Mouse (Mus musculus) stomach, embryonic 16.5 days (tissue): ENCODE results near the gene Clasp2. TPM values are rescaled to one million over a fixed set of nuclear protein-coding genes. Genes with fewer than 3 reads are reported as not detected.

Experiments used
- ATAC-seq: fragments of 200-750 bp; cut with Nextera tagmentation; 2 replicates; pipeline ENCODE4 v1.8.0; 2017; ENCODE audit warnings: moderate number of reproducible peaks, moderate TSS enrichment; ENCODE audit not compliant: insufficient read depth, low FRiP score
- H3K27ac ChIP-seq: fragments of 300-500 bp; sonication (generic); 2 replicates; pipeline ENCODE4 v1.5.1; 2014; ENCODE audit warnings: low read length
- H3K27me3 ChIP-seq: fragments of 300-500 bp; sonication (generic); 2 replicates; pipeline ENCODE4 v1.6.1; 2014; ENCODE audit warnings: low read length, control low read depth, mixed read lengths; ENCODE audit not compliant: control insufficient read depth, insufficient read depth
- H3K36me3 ChIP-seq: fragments of 300-500 bp; sonication (generic); 2 replicates; pipeline ENCODE4 v1.6.1; 2014; ENCODE audit warnings: low read length; ENCODE audit not compliant: control insufficient read depth, insufficient read depth
- H3K4me1 ChIP-seq: fragments of 300-500 bp; sonication (generic); 2 replicates; pipeline ENCODE4 v1.6.1; 2014; ENCODE audit warnings: low read length, control low read depth, mixed read lengths; ENCODE audit not compliant: control insufficient read depth, insufficient read depth
- H3K4me2 ChIP-seq: fragments of 300-500 bp; sonication (generic); 2 replicates; pipeline ENCODE4 v1.6.1; 2014; ENCODE audit warnings: low read depth, low read length, mixed read lengths
- H3K4me3 ChIP-seq: fragments of 300-500 bp; sonication (generic); replicated peaks from 2 replicates; pipeline ENCODE4 v1.5.1; 2014; ENCODE audit warnings: mild to moderate bottlenecking, low read length
- H3K9ac ChIP-seq: fragments of 300-500 bp; sonication (generic); 2 replicates; pipeline ENCODE4 v1.6.1; 2014; ENCODE audit warnings: low read length
- H3K9me3 ChIP-seq: fragments of 300-500 bp; sonication (generic); replicated peaks from 2 replicates; pipeline ENCODE4 v1.6.1; 2016; ENCODE audit warnings: low read length, control low read depth; ENCODE audit not compliant: control insufficient read depth
- WGBS: fragments of 180-500 bp; shearing (Covaris S2); extraction: QIAGEN DNeasy Blood & Tissue Kit; methylation state at CpG from one replicate; pipeline ENCODE4 v1.1.7; 2014; 5-methylcytosine and 5-hydroxymethylcytosine counted together
- polyA plus RNA-seq: library from polyadenylated mRNA; unstranded; fragments of >200 nt; fragmentation: Nextera tagmentation; extraction: Ambion mirVana; gene quantifications from 2 replicates; pipeline ENCODE4 v1.2.1, GENCODE M21; 2015

Clasp2 gene
- polyA plus RNA-seq, 1 experiment from 2014 or later = 25.0 TPM

- Histone ChIP-seq H3K4me3 (no peak overlapping the region), H3K4me1 (no peaks in the 10 kb centered on the region; the same call in 1 of the 2 replicates), H3K4me2 (no peak overlapping the region), H3K27ac (no peak overlapping the region), H3K36me3 (no peaks in the 10 kb centered on the region), H3K9ac (no peak overlapping the region), H3K9me3 (no peaks in the 10 kb centered on the region), H3K27me3 (no peaks in the 10 kb centered on the region)
- WGBS = 84% methylated on average over 3 of the region's 3 CpGs
- ATAC-seq = no peak
Observed at GRCm38 (mm10) chr9:113941103-113941805, 200.0 kb downstream of the Clasp2 start.

DNA sequence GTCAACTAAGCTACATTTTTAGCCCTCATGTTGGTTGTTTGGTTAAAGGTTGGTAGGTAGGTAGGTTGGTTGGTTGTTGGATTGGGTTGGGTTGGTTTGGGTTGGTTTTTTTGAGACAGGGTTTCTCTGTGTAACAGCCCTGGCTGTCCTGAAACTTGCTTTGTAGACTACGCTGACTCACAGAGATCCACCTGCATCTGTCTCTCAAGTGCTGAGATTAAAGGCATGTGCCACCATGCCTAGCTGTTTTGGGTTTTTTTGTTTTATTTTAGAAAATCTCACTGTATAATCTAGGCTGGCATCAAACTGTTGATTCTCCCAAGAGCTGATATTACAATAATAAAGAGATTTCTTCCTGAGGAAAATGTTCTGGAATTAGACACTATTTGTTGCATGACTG, 202.1 kb downstream of the Clasp2 start:
- H3K36me3 ChIP-seq = no peaks in the 10 kb centered on the region; the same call in 1 of the 2 replicates
- H3K9ac ChIP-seq = no peak overlapping the region
- no peak overlapping the region for H3K27ac ChIP-seq
- no peak overlapping the region for H3K4me3 ChIP-seq
- ATAC-seq = no peak
- H3K9me3 ChIP-seq = no peaks in the 10 kb centered on the region
- H3K4me1 ChIP-seq = no peaks in the 10 kb centered on the region; the same call in 1 of the 2 replicates
- H3K4me2 ChIP-seq = no peak overlapping the region
- H3K27me3 ChIP-seq = no peaks in the 10 kb centered on the region
- WGBS = 81% methylated on average over 1 of the region's 1 CpGs

DNA sequence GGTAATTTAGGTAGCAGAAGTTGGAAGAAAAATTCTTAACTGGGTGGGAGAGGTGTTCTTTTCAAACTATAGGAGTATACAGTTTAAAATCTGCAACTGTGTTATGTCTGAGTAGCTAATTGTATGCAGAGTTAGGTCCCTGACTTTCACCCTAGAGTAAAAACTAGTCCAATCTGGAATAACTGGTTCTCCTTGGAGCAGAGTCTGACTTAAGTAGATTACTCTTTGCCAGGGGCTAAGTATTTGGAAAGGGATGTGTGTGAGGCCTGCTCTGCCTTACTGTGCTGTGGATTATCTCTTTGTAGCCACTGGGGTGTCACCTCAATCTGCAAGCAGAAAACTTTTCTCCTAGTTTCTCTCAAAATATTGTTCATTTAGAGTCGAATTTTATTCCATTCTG, 205.9 kb downstream of the Clasp2 start:
- Histone ChIP-seq H3K27me3 (no peaks in the 10 kb centered on the region), H3K4me1 (no peaks in the 10 kb centered on the region; the same call in 1 of the 2 replicates), H3K9me3 (no peaks in the 10 kb centered on the region), H3K9ac (no peak overlapping the region), H3K4me3 (no peak overlapping the region), H3K4me2 (no peak overlapping the region), H3K36me3 (peaks cover 3% of the 10 kb centered on the region; the same call in 1 of the 2 replicates), H3K27ac (no peak overlapping the region)
- no peak for ATAC-seq
- WGBS = 71% methylated on average over 1 of the region's 1 CpGs

GRCm38 (mm10) chr9:113957777-113958176, 216.5 kb downstream of the Clasp2 start:
- Histone ChIP-seq H3K9me3 (no peaks in the 10 kb centered on the region), H3K4me1 (no peaks in the 10 kb centered on the region), H3K36me3 (peaks cover 5% of the 10 kb centered on the region; the same call in 1 of the 2 replicates), H3K9ac (no peak overlapping the region), H3K4me2 (no peak overlapping the region), H3K27me3 (no peaks in the 10 kb centered on the region), H3K27ac (no peak overlapping the region), H3K4me3 (no peak overlapping the region)
- 88% methylated on average over 4 of the region's 4 CpGs for WGBS
- ATAC-seq = no peak

DNA sequence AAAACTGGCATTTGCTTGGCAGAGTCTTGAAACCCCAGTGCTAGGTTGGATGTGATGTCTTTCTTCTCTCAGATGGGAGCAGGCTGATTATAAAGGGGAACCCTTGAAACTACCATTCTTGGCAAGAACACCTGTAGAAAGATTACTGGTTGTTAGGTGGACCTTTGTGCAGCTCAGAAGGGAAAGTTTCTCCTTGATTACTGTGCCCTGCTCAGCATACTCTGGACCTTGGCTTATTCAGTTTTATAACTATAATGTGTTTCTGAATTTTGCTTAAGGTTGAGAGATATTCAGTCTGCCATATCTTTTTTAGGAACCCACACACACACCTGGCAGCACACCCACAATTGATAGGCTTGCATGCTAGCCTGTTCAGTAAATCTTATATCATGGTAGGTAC, 222.4 kb downstream of the Clasp2 start:
- peaks cover 19% of the 10 kb centered on the region for H3K36me3 ChIP-seq
- ATAC-seq = no peak

GRCm38 (mm10) chr9:113964415-113964814, 223.1 kb downstream of the Clasp2 start:
- Histone ChIP-seq H3K9ac (no peak overlapping the region), H3K36me3 (peaks cover 19% of the 10 kb centered on the region)
- WGBS = 94% methylated on average over 8 of the region's 8 CpGs

More for the DNA sequence above, 222.4 kb downstream of the Clasp2 start:
- Histone ChIP-seq H3K9ac (no peak overlapping the region), H3K4me2 (no peak overlapping the region), H3K27ac (no peak overlapping the region), H3K9me3 (no peaks in the 10 kb centered on the region), H3K27me3 (no peaks in the 10 kb centered on the region), H3K4me1 (no peaks in the 10 kb centered on the region), H3K4me3 (no peak overlapping the region)

GRCm38 (mm10) chr9:113966838-113967237, 225.6 kb downstream of the Clasp2 start:
- no peaks in the 10 kb centered on the region for H3K4me1 ChIP-seq
- H3K9me3 ChIP-seq = no peaks in the 10 kb centered on the region
- no peak overlapping the region for H3K9ac ChIP-seq
- peaks cover 26% of the 10 kb centered on the region for H3K36me3 ChIP-seq
- no peaks in the 10 kb centered on the region for H3K27me3 ChIP-seq
- no peak overlapping the region for H3K4me3 ChIP-seq
- WGBS = 91% methylated on average over 4 of the region's 4 CpGs
- no peak for ATAC-seq
- H3K4me2 ChIP-seq = no peak overlapping the region
- H3K27ac ChIP-seq = no peak overlapping the region

More at GRCm38 (mm10) chr9:113964415-113964814, 223.1 kb downstream of the Clasp2 start:
- ATAC-seq = no peak
- no peak overlapping the region for H3K4me2 ChIP-seq
- H3K27me3 ChIP-seq = no peaks in the 10 kb centered on the region
- H3K4me1 ChIP-seq = no peaks in the 10 kb centered on the region
- no peak overlapping the region for H3K4me3 ChIP-seq
- H3K9me3 ChIP-seq = no peaks in the 10 kb centered on the region
- no peak overlapping the region for H3K27ac ChIP-seq

- 71% methylated on average over 7 of the region's 7 CpGs for WGBS
- H3K4me1 ChIP-seq = no peaks in the 10 kb centered on the region
- H3K27me3 ChIP-seq = no peaks in the 10 kb centered on the region
- peak overlapping the region; percentile 34; the same call in 1 of the 2 replicates for H3K27ac ChIP-seq
- ATAC-seq = peak; percentile 80
- no peak overlapping the region for H3K9ac ChIP-seq
- H3K36me3 ChIP-seq = peaks cover 25% of the 10 kb centered on the region
- H3K4me3 ChIP-seq = no peak overlapping the region
- H3K4me2 ChIP-seq = no peak overlapping the region
- H3K9me3 ChIP-seq = no peaks in the 10 kb centered on the region
Observed at GRCm38 (mm10) chr9:113968967-113969366, 227.7 kb downstream of the Clasp2 start.
